Mouse (Mus musculus) neural tube, embryonic 14.5 days (tissue): Measurements from ENCODE around the gene Ifnar1. TPM values are rescaled to one million over a fixed set of nuclear protein-coding genes. Genes with fewer than 3 reads are reported as not detected.

ENCODE experiments used
- ATAC-seq: fragments of 200-750 bp; cut with Nextera tagmentation; 2 replicates; pipeline ENCODE4 v1.8.0; 2017; ENCODE audit warnings: low read depth, mild to moderate bottlenecking, moderate TSS enrichment, moderate library complexity
- H3K27ac ChIP-seq: fragments of 300-500 bp; sonication (generic); 2 replicates; pipeline ENCODE4 v1.5.1; 2014; ENCODE audit warnings: low read depth, mild to moderate bottlenecking, control low read depth, low read length, moderate library complexity, mixed read lengths
- H3K27me3 ChIP-seq: fragments of 300-500 bp; sonication (generic); 2 replicates; pipeline ENCODE4 v1.6.1; 2014; ENCODE audit warnings: low read length; ENCODE audit not compliant: control insufficient read depth, insufficient read depth
- H3K36me3 ChIP-seq: fragments of 300-500 bp; sonication (generic); 2 replicates; pipeline ENCODE4 v1.6.1; 2014; ENCODE audit warnings: low read length, mixed read lengths; ENCODE audit not compliant: control insufficient read depth, insufficient read depth
- H3K4me1 ChIP-seq: fragments of 300-500 bp; sonication (generic); 2 replicates; pipeline ENCODE4 v1.6.1; 2014; ENCODE audit warnings: low read length; ENCODE audit not compliant: control insufficient read depth, insufficient read depth
- H3K4me2 ChIP-seq: fragments of 300-500 bp; sonication (generic); 2 replicates; pipeline ENCODE4 v1.6.1; 2014; ENCODE audit warnings: mild to moderate bottlenecking, low read depth, low read length, control low read depth
- H3K4me3 ChIP-seq: fragments of 300-500 bp; sonication (generic); 2 replicates; pipeline ENCODE4 v1.5.1; 2014; ENCODE audit warnings: low read depth, low read length, control low read depth, mixed read lengths
- H3K9ac ChIP-seq: fragments of 300-500 bp; sonication (generic); replicated peaks from 2 replicates; pipeline ENCODE4 v1.6.1; 2014; ENCODE audit warnings: low read depth, mild to moderate bottlenecking, control low read depth, low read length, mixed read lengths
- H3K9me3 ChIP-seq: fragments of 300-500 bp; sonication (generic); 2 replicates; pipeline ENCODE4 v1.6.1; 2016; ENCODE audit warnings: low read length; ENCODE audit not compliant: control insufficient read depth
- WGBS: fragments of 180-500 bp; shearing (Covaris S2); extraction: QIAGEN DNeasy Blood & Tissue Kit; methylation state at CpG from one replicate; pipeline ENCODE4 v1.1.7; 2014; 5-methylcytosine and 5-hydroxymethylcytosine counted together
- polyA plus RNA-seq: library from polyadenylated mRNA; unstranded; fragments of >200 nt; fragmentation: Nextera tagmentation; extraction: Ambion mirVana; gene quantifications from 2 replicates; pipeline ENCODE4 v1.2.1, GENCODE M21; 2014

Ifnar1 gene
- polyA plus RNA-seq, 1 experiment from 2014 or later: 48.3 TPM

- H3K9me3 ChIP-seq: no peaks in the 10 kb centered on the region
- H3K27ac ChIP-seq: no peak overlapping the region
- no peaks in the 10 kb centered on the region for H3K4me1 ChIP-seq
- peaks cover 49% of the 10 kb centered on the region for H3K36me3 ChIP-seq
- H3K9ac ChIP-seq: no peak overlapping the region
- H3K4me3 ChIP-seq: no peak overlapping the region
- H3K4me2 ChIP-seq: no peak overlapping the region
- WGBS: 96% methylated on average over 12 of the region's 12 CpGs
- ATAC-seq: no peak
- H3K27me3 ChIP-seq: no peaks in the 10 kb centered on the region
Measured at GRCm38 (mm10) chr16:91506396-91506795, 21.4 kb downstream of the Ifnar1 start.

GRCm38 (mm10) chr16:91512161-91512787 lies 27.2 kb downstream of the Ifnar1 start:
- no peaks in the 10 kb centered on the region; the same call in 1 of the 2 replicates for H3K36me3 ChIP-seq
- H3K27ac ChIP-seq: no peak overlapping the region
- ATAC-seq: peak; percentile 46
- H3K27me3 ChIP-seq: no peaks in the 10 kb centered on the region
- H3K9ac ChIP-seq: no peak overlapping the region
- 34% methylated on average over 7 of the region's 7 CpGs for WGBS
- no peak overlapping the region for H3K4me3 ChIP-seq
- no peak overlapping the region for H3K4me2 ChIP-seq
- H3K4me1 ChIP-seq: no peaks in the 10 kb centered on the region
- no peaks in the 10 kb centered on the region for H3K9me3 ChIP-seq

- H3K36me3 ChIP-seq: no peaks in the 10 kb centered on the region
- WGBS: 91% methylated on average over 6 of the region's 6 CpGs
- no peak for ATAC-seq
- no peaks in the 10 kb centered on the region for H3K27me3 ChIP-seq
- H3K4me3 ChIP-seq: no peak overlapping the region
- no peak overlapping the region for H3K27ac ChIP-seq
- no peak overlapping the region for H3K9ac ChIP-seq
- no peaks in the 10 kb centered on the region for H3K9me3 ChIP-seq
- no peak overlapping the region for H3K4me2 ChIP-seq
- H3K4me1 ChIP-seq: no peaks in the 10 kb centered on the region
Measured at GRCm38 (mm10) chr16:91513099-91513498, 28.1 kb downstream of the Ifnar1 start.

- no peak overlapping the region for H3K4me3 ChIP-seq
- 86% methylated on average over 7 of the region's 7 CpGs for WGBS
- H3K36me3 ChIP-seq: no peaks in the 10 kb centered on the region
- H3K4me2 ChIP-seq: no peak overlapping the region
- ATAC-seq: no peak
- H3K9me3 ChIP-seq: no peaks in the 10 kb centered on the region
- H3K27ac ChIP-seq: no peak overlapping the region
- no peak overlapping the region for H3K9ac ChIP-seq
- no peaks in the 10 kb centered on the region for H3K4me1 ChIP-seq
- no peaks in the 10 kb centered on the region for H3K27me3 ChIP-seq
Measured at GRCm38 (mm10) chr16:91517020-91517419, 32.0 kb downstream of the Ifnar1 start.

- no peak overlapping the region for H3K9ac ChIP-seq
- H3K4me2 ChIP-seq: no peak overlapping the region
- H3K9me3 ChIP-seq: no peaks in the 10 kb centered on the region
- 90% methylated on average over 5 of the region's 5 CpGs for WGBS
- H3K27me3 ChIP-seq: no peaks in the 10 kb centered on the region
- no peaks in the 10 kb centered on the region for H3K4me1 ChIP-seq
- no peak overlapping the region for H3K4me3 ChIP-seq
- no peaks in the 10 kb centered on the region for H3K36me3 ChIP-seq
- ATAC-seq: no peak
- H3K27ac ChIP-seq: no peak overlapping the region
Measured at GRCm38 (mm10) chr16:91522040-91522439, 37.0 kb downstream of the Ifnar1 start.

- Histone ChIP-seq H3K4me2 (no peak overlapping the region), H3K27ac (no peak overlapping the region), H3K36me3 (no peaks in the 10 kb centered on the region), H3K4me1 (no peaks in the 10 kb centered on the region), H3K9ac (no peak overlapping the region), H3K9me3 (no peaks in the 10 kb centered on the region), H3K4me3 (no peak overlapping the region), H3K27me3 (no peaks in the 10 kb centered on the region)
- WGBS: 62% methylated on average over 18 of the region's 18 CpGs
- ATAC-seq: no peak
Measured at GRCm38 (mm10) chr16:91522479-91523309, 37.7 kb downstream of the Ifnar1 start.

- no peak for ATAC-seq
- Histone ChIP-seq H3K4me3 (no peak overlapping the region), H3K36me3 (no peaks in the 10 kb centered on the region), H3K9ac (no peak overlapping the region), H3K27me3 (no peaks in the 10 kb centered on the region), H3K27ac (no peak overlapping the region), H3K4me1 (no peaks in the 10 kb centered on the region), H3K9me3 (no peaks in the 10 kb centered on the region), H3K4me2 (no peak overlapping the region)
- WGBS: 92% methylated on average over 5 of the region's 5 CpGs
Measured at GRCm38 (mm10) chr16:91524206-91524605, 39.2 kb downstream of the Ifnar1 start.

- Histone ChIP-seq H3K27me3 (no peaks in the 10 kb centered on the region), H3K9ac (no peak overlapping the region), H3K9me3 (no peaks in the 10 kb centered on the region), H3K4me1 (no peaks in the 10 kb centered on the region), H3K36me3 (no peaks in the 10 kb centered on the region), H3K4me2 (no peak overlapping the region), H3K4me3 (no peak overlapping the region), H3K27ac (no peak overlapping the region)
- 97% methylated on average over 6 of the region's 6 CpGs for WGBS
- ATAC-seq: no peak
Measured at GRCm38 (mm10) chr16:91526274-91526673, 41.2 kb downstream of the Ifnar1 start.

- H3K9ac ChIP-seq: no peak overlapping the region
- H3K4me3 ChIP-seq: no peak overlapping the region
- no peaks in the 10 kb centered on the region for H3K36me3 ChIP-seq
- H3K27me3 ChIP-seq: no peaks in the 10 kb centered on the region
- WGBS: 77% methylated on average over 10 of the region's 10 CpGs
- no peak for ATAC-seq
- H3K4me1 ChIP-seq: no peaks in the 10 kb centered on the region
- H3K9me3 ChIP-seq: no peaks in the 10 kb centered on the region
- H3K27ac ChIP-seq: no peak overlapping the region
- no peak overlapping the region for H3K4me2 ChIP-seq
Measured at GRCm38 (mm10) chr16:91527051-91527450, 42.0 kb downstream of the Ifnar1 start.
